Mouse (Mus musculus): Measurements from ENCODE around the gene Tmem221. TPM values are rescaled to one million over a fixed set of nuclear protein-coding genes. Genes with fewer than 3 reads are reported as not detected.

Tmem221 gene
- total RNA-seq, 2 experiments from 2014 or later, result not detected

DNA sequence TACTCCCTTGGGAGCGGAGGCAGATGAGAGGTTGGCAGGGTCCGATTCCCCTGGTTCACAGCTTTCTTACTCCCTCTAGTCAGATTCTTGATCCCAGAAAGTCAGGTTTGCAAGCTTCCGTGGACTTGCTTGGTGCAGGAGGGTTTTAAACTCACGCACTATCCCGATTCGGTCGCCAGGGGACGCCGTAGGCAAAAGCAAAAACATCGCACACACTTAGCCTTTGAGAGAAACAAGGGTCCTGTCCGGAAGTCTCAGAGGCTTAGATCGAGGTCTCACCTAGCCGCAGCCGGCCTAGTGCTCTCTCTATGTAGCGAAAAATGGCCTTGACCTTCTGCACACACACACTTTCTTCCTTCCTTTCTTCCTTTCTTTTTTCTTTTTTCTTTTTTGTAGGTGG is 2.7 kb upstream of the Tmem221 start:
- intact Hi-C loops (cut with DNase I), result loop anchor here (1.0 kb wide), 2 partner anchors 35 to 99 kb away; no protein-coding TSS in a partner anchor
- Histone ChIP-seq H3K27ac (no peak overlapping the region), H3K4me3 (no peak overlapping the region)
- DNase-seq (ENCODE audit: extremely low spot score in 1 of 2, low spot score in 2 of 2), result no peak
- TF ChIP-seq CTCF (IDR thresholded peaks at IDR 0.05), result peak; percentile 81

GRCm38 (mm10) chr8:71560765-71561164 is 2.1 kb upstream of the Tmem221 start:
- no peak for TF ChIP-seq CTCF (IDR thresholded peaks at IDR 0.05)
- Histone ChIP-seq H3K4me3 (no peak overlapping the region), H3K27ac (no peak overlapping the region)
- intact Hi-C loops (cut with DNase I), result loop anchor here (1.0 kb wide), 2 partner anchors 36 to 100 kb away; no protein-coding TSS in a partner anchor
- no peak for DNase-seq (ENCODE audit: extremely low spot score in 1 of 2, low spot score in 2 of 2)

GRCm38 (mm10) chr8:71560071-71560470 is 1.4 kb upstream of the Tmem221 start:
- Histone ChIP-seq H3K27ac (no peak overlapping the region), H3K4me3 (no peak overlapping the region)
- no peak for DNase-seq (ENCODE audit: extremely low spot score in 1 of 2, low spot score in 2 of 2)
- TF ChIP-seq CTCF (IDR thresholded peaks at IDR 0.05), result no peak
- intact Hi-C loops (cut with DNase I), result no loop called here

DNA sequence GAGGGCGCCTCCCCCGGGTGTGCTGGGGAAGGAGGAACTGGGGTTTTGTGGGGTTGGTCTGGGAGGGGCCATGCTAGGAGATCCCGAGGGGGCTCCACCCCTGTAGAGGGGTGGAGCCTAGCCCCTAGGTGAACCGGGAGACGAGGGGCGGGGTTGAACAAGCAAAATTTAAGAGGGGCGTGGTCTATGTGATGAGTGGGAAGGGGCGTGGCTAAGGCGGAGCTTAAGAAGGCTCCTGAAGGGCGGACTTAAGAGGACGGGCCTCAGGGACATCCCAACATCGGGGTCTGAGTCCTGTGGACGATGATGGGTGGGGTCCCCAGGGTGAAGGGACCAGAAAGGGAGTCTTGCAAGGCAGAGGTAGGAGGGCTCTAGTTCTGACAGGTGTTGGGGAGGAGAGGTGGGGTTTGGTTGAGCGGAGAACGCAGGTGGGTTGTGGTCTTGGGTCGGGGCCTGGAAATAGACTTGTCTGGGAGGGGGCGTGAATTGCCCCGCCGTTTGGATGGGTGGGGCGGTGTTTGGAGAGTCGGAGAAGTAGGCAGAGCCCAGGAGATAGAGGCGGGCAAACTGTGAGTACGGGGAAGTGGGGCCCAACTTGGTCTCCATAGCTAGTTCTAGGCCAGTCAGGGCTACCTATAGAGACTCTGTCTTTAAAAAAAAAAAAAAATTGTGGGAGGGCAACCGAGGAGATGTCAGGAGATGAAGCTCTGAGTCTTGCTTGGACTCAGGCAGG is 453 bp upstream of the Tmem221 start:
- no peak for DNase-seq (ENCODE audit: extremely low spot score in 1 of 2, low spot score in 2 of 2)
- no peak for TF ChIP-seq CTCF (IDR thresholded peaks at IDR 0.05)
- intact Hi-C loops (cut with DNase I), result no loop called here
- Histone ChIP-seq H3K4me3 (peak overlapping the region; percentile 17; the same call in 1 of the 2 replicates), H3K27ac (no peak overlapping the region)

DNA sequence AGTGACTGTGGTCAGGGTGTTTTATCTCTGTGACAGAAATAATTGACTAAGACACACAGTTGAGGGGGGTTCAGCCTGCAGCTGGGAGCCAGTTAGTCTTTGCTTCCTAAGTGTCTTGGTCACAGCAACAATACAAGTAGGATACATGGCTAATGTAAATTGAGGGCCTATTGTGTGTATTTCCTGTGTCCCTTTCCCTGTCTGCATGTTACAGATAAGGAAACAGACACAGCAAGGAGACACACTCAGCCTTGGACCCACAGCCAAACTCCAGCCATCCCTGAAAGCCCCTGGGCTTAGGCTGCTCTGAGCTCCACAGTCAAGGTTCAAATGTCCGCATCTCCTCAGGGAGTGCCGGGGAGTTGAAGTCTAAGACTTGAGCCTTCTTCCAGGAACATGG is 4.0 kb downstream of the Tmem221 start:
- H3K27ac ChIP-seq, result no peak overlapping the region
- intact Hi-C loops (cut with DNase I), result no loop called here

GRCm38 (mm10) chr8:71554001-71554400 is 4.7 kb downstream of the Tmem221 start:
- intact Hi-C loops (cut with DNase I), result no loop called here
- TF ChIP-seq CTCF (IDR thresholded peaks at IDR 0.05), result no peak

More for the DNA sequence above, 4.0 kb downstream of the Tmem221 start:
- no peak for TF ChIP-seq CTCF (IDR thresholded peaks at IDR 0.05)
- no peak overlapping the region for H3K4me3 ChIP-seq
- DNase-seq (ENCODE audit: extremely low spot score in 1 of 2, low spot score in 2 of 2), result no peak

DNA sequence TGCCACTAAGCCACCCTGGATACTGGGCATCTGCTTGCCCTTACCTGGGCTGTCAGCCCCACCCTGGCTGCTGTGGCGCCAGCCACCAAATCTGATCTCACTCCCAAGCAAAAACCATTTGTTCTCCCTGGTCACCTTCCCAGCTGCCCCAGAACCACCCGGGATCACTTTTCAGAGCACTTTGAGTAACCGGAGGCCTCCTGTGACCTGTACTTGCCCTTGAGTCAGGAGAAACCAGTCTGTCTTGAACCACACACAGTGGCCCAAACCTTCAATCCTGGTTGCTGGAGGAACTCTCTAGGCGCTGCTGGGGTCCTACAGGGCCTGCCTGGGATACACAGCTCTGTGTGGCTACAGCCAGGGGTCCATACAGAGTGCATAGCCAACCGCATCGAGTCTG is 5.9 kb downstream of the Tmem221 start:
- Histone ChIP-seq H3K27ac (no peak overlapping the region), H3K4me3 (no peak overlapping the region)
- TF ChIP-seq CTCF (IDR thresholded peaks at IDR 0.05), result no peak
- intact Hi-C loops (cut with DNase I), result no loop called here
- DNase-seq (ENCODE audit: extremely low spot score in 1 of 2, low spot score in 2 of 2), result no peak

More at GRCm38 (mm10) chr8:71554001-71554400, 4.7 kb downstream of the Tmem221 start:
- no peak overlapping the region for H3K27ac ChIP-seq
- H3K4me3 ChIP-seq, result no peak overlapping the region
- no peak for DNase-seq (ENCODE audit: extremely low spot score in 1 of 2, low spot score in 2 of 2)

- intact Hi-C loops (cut with DNase I), result no loop called here
- DNase-seq (ENCODE audit: extremely low spot score in 1 of 2, low spot score in 2 of 2), result no peak
- no peak overlapping the region for H3K27ac ChIP-seq
- no peak overlapping the region for H3K4me3 ChIP-seq
- no peak for TF ChIP-seq CTCF (IDR thresholded peaks at IDR 0.05)
Observed at GRCm38 (mm10) chr8:71550754-71551153, 7.9 kb downstream of the Tmem221 start.

DNA sequence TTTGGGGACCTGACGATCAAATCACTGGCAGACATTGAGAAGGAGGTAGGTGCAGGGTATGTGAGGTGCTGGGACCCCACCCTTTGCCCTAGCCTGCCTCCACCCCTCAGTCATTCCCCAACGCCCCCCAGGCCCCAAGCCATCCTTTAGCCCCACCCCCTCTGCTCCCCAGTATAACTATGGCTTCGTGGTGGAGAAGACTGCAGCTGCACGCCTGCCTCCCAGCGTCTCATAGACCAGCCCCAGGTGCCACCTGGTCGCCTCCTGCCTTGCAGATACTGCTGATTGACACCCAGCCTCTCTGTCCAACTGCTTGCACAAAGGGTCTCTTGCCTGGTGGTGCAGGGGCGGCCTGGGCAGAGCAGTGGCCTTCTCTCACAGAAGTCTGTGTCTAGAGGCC is 11.1 kb downstream of the Tmem221 start:
- TF ChIP-seq CTCF (IDR thresholded peaks at IDR 0.05), result no peak
- intact Hi-C loops (cut with DNase I), result no loop called here
- H3K4me3 ChIP-seq, result no peak overlapping the region
- H3K27ac ChIP-seq, result no peak overlapping the region
- DNase-seq (ENCODE audit: extremely low spot score in 1 of 2, low spot score in 2 of 2), result no peak

DNA sequence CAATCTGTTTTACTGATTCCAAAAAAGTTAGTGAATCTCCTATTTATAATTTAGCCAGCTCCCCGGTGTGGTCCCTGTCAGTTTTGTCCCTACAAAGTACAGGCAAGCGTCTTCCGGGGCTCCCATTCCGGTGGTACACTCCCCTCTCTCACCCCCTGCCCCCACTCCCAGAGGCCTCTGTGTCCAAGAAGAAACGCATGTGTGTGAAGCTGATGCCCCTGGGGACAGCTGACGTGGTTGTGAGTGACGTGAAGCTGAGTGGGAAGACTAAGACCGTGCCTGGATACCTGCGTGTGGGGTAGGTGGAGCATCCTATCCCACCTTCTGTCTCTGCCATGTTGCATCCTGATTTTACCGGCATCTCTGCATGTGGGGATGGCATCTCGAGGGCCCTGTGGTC is 13.6 kb downstream of the Tmem221 start:
- Histone ChIP-seq H3K27ac (no peak overlapping the region), H3K4me3 (no peak overlapping the region)
- no peak for TF ChIP-seq CTCF (IDR thresholded peaks at IDR 0.05)
- intact Hi-C loops (cut with DNase I), result no loop called here
- DNase-seq (ENCODE audit: extremely low spot score in 1 of 2, low spot score in 2 of 2), result no peak

GRCm38 (mm10) chr8:71543755-71544154 is 14.9 kb downstream of the Tmem221 start:
- DNase-seq (ENCODE audit: extremely low spot score in 1 of 2, low spot score in 2 of 2), result no peak
- Histone ChIP-seq H3K27ac (no peak overlapping the region), H3K4me3 (peak overlapping the region; percentile 98)
- no peak for TF ChIP-seq CTCF (IDR thresholded peaks at IDR 0.05)
- intact Hi-C loops (cut with DNase I), result no loop called here

- intact Hi-C loops (cut with DNase I), result no loop called here
Observed at GRCm38 (mm10) chr8:71542632-71543343, 15.9 kb downstream of the Tmem221 start, which contains the start of gene Mvb12a. Gene Mvb12a, plus strand, starts transcription at chr8:71542922.

More at GRCm38 (mm10) chr8:71542632-71543343, 15.9 kb downstream of the Tmem221 start, which contains the start of gene Mvb12a:
- Histone ChIP-seq H3K4me3 (peak within 1 kb of the TSS; percentile 98), H3K27ac (peak within 1 kb of the TSS; percentile 80)
- no peak for TF ChIP-seq CTCF (IDR thresholded peaks at IDR 0.05)
- DNase-seq (ENCODE audit: extremely low spot score in 1 of 2, low spot score in 2 of 2), result peak; percentile 92 to 96
